Mouse (Mus musculus) limb, embryonic 13.5 days (tissue): Measurements from ENCODE around the gene Haspin. TPM values are rescaled to one million over a fixed set of nuclear protein-coding genes. Genes with fewer than 3 reads are reported as not detected.
"Not testable (repeated sequence)": the region's sequence is repeated elsewhere in the genome, so short reads cannot be mapped to it uniquely, and the experiment has no call there.

Source experiments
- ATAC-seq: fragments of 200-750 bp; cut with Nextera tagmentation; 2 replicates; pipeline ENCODE4 v1.8.0; 2017; ENCODE audit warnings: low read depth, moderate number of reproducible peaks, moderate TSS enrichment; ENCODE audit not compliant: low FRiP score
- H3K27ac ChIP-seq: fragments of 300-500 bp; sonication (generic); 2 replicates; pipeline ENCODE4 v1.5.1; 2015; ENCODE audit warnings: inconsistent platforms, mild to moderate bottlenecking, moderate library complexity
- H3K27me3 ChIP-seq: fragments of 300-500 bp; sonication (generic); 2 replicates; pipeline ENCODE4 v1.6.1; 2015; ENCODE audit warnings: mild to moderate bottlenecking, inconsistent platforms
- H3K36me3 ChIP-seq: fragments of 300-500 bp; sonication (generic); 2 replicates; pipeline ENCODE4 v1.6.1; 2015; ENCODE audit warnings: inconsistent platforms, mild to moderate bottlenecking, moderate library complexity
- H3K4me1 ChIP-seq: fragments of 300-500 bp; sonication (generic); 2 replicates; pipeline ENCODE4 v1.6.1; 2015; ENCODE audit warnings: inconsistent platforms
- H3K4me2 ChIP-seq: fragments of 300-500 bp; sonication (generic); replicated peaks from 2 replicates; pipeline ENCODE4 v1.6.1; 2015; ENCODE audit warnings: inconsistent platforms, mild to moderate bottlenecking, moderate library complexity
- H3K4me3 ChIP-seq: fragments of 300-500 bp; sonication (generic); 2 replicates; pipeline ENCODE4 v1.5.1; 2015; ENCODE audit warnings: moderate library complexity, mild to moderate bottlenecking, inconsistent platforms
- H3K9ac ChIP-seq: fragments of 300-500 bp; sonication (generic); 2 replicates; pipeline ENCODE4 v1.6.1; 2015; ENCODE audit warnings: mild to moderate bottlenecking, inconsistent platforms
- H3K9me3 ChIP-seq: fragments of 300-500 bp; sonication (generic); 2 replicates; pipeline ENCODE4 v1.6.1; 2016; ENCODE audit warnings: inconsistent platforms
- WGBS: fragments of 180-500 bp; shearing (Covaris S2); methylation state at CpG from one replicate; pipeline ENCODE4 v1.1.7; 2015; 5-methylcytosine and 5-hydroxymethylcytosine counted together
- polyA plus RNA-seq: library from polyadenylated mRNA; unstranded; fragments of >200 nt; fragmentation: Nextera tagmentation; extraction: Ambion mirVana; gene quantifications from 2 replicates; pipeline ENCODE4 v1.2.1, GENCODE M21; 2015

Haspin gene
- polyA plus RNA-seq, 1 experiment from 2014 or later, result 15.5 TPM

DNA sequence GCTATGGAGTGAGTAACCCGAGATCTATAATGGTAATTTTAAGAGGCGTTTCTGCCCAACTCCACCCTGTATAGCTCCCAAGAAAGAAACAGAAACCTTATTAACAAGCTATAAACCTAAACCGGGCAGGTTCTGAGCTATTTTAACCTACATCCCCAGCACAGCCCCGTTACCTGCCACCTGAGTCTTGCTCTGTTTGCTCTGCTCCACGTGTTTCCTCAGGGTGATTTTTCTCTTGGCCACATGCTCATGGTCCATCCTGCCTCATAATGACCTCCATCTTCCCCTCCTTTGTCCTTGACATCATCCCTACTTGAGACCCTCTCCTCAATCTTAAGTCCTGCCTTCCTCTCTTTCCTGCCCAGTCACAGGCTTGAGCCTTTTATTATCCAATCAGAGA is 3.9 kb downstream of the Haspin start:
- Histone ChIP-seq H3K4me3 (peak overlapping the region; percentile 15; the same call in 1 of the 2 replicates), H3K4me2 (peak overlapping the region; percentile 46), H3K27ac (no peak overlapping the region), H3K9me3 (0 out of 2 replicates have a peak, but pooled peaks cover 3% of the 10 kb centered on the region), H3K27me3 (no peaks in the 10 kb centered on the region), H3K4me1 (peaks cover 40% of the 10 kb centered on the region), H3K36me3 (peaks cover 31% of the 10 kb centered on the region), H3K9ac (no peak overlapping the region)
- no peak for ATAC-seq
- 42% methylated on average over 5 of the region's 5 CpGs for WGBS

DNA sequence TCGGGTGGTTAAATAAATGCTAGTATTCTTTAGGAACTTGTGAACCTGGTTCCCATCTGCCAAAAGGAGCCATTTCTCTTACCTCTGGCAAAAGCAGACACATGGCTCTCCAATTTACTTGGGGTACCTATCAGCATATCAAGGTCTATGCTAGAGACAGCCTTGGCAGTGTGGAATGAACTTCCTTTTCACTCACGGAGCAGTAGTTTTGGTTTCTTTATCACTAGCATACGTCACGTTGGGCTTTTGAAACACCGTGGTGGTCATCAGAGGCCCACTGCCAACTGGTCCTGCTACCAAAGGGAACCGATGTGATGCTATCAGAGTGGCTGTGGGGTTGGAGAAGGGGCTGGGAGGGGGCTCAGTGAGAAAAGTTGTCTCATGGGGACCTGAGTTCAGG is 5.1 kb downstream of the Haspin start:
- H3K4me1 ChIP-seq, result peaks cover 40% of the 10 kb centered on the region
- no peaks in the 10 kb centered on the region for H3K27me3 ChIP-seq
- no peak overlapping the region for H3K27ac ChIP-seq
- no peak for ATAC-seq
- H3K36me3 ChIP-seq, result peaks cover 32% of the 10 kb centered on the region
- no peak overlapping the region for H3K9ac ChIP-seq
- H3K9me3 ChIP-seq, result 0 out of 2 replicates have a peak, but pooled peaks cover 3% of the 10 kb centered on the region
- no peak overlapping the region for H3K4me2 ChIP-seq
- 96% methylated on average over 6 of the region's 6 CpGs for WGBS
- no peak overlapping the region for H3K4me3 ChIP-seq

DNA sequence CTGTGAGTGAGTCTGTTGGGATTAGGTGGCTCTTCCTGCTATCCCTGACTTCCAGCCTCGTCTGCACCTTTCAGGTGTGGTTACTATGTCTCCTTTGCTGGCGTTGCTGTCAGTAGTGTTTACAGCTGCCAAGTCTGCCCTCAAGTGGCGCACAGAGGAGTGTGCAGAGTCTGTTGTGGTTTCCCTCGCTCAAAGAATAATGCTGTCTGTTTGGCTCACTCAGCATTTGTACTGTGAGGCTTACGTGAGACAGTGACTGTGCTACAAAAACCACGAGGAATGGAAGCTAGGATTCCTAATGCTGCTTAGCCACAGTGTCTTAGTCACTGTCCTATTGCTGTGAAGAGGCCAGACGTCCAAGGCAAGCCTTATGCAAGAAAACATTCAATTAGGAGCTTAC is 7.1 kb downstream of the Haspin start:
- no peak for ATAC-seq
- WGBS, result 78% methylated on average over 7 of the region's 7 CpGs
- H3K9ac ChIP-seq, result no peak overlapping the region
- H3K9me3 ChIP-seq, result 0 out of 2 replicates have a peak, but pooled peaks cover 3% of the 10 kb centered on the region
- H3K27ac ChIP-seq, result no peak overlapping the region
- no peak overlapping the region for H3K4me2 ChIP-seq
- H3K4me3 ChIP-seq, result no peak overlapping the region
- no peaks in the 10 kb centered on the region for H3K27me3 ChIP-seq
- peaks cover 37% of the 10 kb centered on the region for H3K36me3 ChIP-seq
- peaks cover 24% of the 10 kb centered on the region for H3K4me1 ChIP-seq

DNA sequence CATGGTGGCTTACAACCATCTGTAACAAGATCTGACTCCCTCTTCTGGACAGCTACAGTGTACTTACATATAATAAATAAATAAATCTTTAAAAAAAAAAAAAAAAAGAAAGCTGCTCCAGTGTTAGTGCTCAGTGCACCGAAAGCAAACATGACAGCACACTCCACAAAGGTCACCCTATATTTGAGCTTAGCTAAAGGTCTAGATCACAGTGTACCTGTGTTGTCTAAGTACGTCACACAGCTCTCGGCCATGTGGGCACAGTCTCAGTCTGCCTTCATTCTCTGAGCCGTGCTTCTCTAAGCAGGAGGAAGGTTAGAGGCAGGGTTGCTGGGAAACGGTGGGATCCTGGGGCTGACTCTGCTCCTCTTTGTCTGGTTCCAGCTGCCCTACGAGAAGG is 11.6 kb downstream of the Haspin start:
- no peaks in the 10 kb centered on the region for H3K9me3 ChIP-seq
- H3K9ac ChIP-seq, result no peak overlapping the region
- H3K27me3 ChIP-seq, result no peaks in the 10 kb centered on the region
- ATAC-seq, result no peak
- H3K27ac ChIP-seq, result no peak overlapping the region
- H3K36me3 ChIP-seq, result peaks cover 20% of the 10 kb centered on the region; the same call in 1 of the 2 replicates
- no peak overlapping the region for H3K4me2 ChIP-seq
- H3K4me3 ChIP-seq, result no peak overlapping the region
- 92% methylated on average over 6 of the region's 6 CpGs for WGBS
- H3K4me1 ChIP-seq, result no peaks in the 10 kb centered on the region

DNA sequence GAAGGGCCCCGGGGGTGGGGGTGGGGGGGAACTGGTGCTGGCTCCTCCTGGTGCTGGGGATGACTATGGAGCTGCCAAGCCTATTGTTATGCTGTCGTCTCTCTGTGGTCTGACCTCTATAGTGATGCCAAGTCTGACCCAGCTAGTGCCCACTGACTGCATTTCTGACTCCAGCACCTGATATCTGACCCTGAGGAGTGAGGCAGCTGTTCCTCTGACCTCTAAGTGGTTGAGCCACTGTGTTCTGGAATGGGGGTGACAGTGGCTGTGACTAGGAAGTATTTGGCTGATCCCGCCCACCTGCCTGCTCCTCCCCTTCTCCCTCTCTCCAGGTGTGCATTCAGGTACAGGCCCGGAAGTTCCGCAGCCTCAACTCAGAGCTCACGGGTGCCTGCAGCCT is 26.7 kb downstream of the Haspin start:
- Histone ChIP-seq H3K4me3 (no peak overlapping the region), H3K27me3 (no peaks in the 10 kb centered on the region), H3K27ac (no peak overlapping the region), H3K4me1 (no peaks in the 10 kb centered on the region), H3K4me2 (no peak overlapping the region), H3K9me3 (no peaks in the 10 kb centered on the region), H3K9ac (no peak overlapping the region), H3K36me3 (no peaks in the 10 kb centered on the region)
- 67% methylated on average over 6 of the region's 6 CpGs for WGBS
- no peak for ATAC-seq

DNA sequence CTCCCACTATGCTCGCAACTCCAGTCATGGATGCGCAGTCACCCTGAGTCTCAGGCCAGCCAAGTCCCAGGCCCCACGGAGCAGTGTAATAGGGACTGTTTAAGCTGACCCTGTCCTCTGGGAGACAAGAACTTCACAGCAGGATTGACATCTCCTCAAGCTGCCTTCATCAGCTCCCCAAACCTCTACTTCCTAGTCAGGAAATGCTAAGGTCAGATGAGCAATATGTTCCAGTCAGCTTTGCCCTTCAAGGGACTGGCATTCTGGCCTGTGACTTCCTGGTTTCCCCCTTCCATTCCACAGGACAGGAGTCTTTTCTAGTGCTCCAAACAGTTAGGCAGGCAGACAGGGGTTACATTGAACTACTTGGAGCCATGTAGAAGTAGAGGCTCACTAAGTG is 28.2 kb downstream of the Haspin start:
- H3K4me2 ChIP-seq, result no peak overlapping the region
- H3K4me3 ChIP-seq, result no peak overlapping the region
- no peaks in the 10 kb centered on the region for H3K9me3 ChIP-seq
- no peak for ATAC-seq
- no peak overlapping the region for H3K27ac ChIP-seq
- no peaks in the 10 kb centered on the region for H3K4me1 ChIP-seq
- H3K27me3 ChIP-seq, result no peaks in the 10 kb centered on the region
- no peaks in the 10 kb centered on the region for H3K36me3 ChIP-seq
- WGBS, result 94% methylated on average over 3 of the region's 3 CpGs
- no peak overlapping the region for H3K9ac ChIP-seq

DNA sequence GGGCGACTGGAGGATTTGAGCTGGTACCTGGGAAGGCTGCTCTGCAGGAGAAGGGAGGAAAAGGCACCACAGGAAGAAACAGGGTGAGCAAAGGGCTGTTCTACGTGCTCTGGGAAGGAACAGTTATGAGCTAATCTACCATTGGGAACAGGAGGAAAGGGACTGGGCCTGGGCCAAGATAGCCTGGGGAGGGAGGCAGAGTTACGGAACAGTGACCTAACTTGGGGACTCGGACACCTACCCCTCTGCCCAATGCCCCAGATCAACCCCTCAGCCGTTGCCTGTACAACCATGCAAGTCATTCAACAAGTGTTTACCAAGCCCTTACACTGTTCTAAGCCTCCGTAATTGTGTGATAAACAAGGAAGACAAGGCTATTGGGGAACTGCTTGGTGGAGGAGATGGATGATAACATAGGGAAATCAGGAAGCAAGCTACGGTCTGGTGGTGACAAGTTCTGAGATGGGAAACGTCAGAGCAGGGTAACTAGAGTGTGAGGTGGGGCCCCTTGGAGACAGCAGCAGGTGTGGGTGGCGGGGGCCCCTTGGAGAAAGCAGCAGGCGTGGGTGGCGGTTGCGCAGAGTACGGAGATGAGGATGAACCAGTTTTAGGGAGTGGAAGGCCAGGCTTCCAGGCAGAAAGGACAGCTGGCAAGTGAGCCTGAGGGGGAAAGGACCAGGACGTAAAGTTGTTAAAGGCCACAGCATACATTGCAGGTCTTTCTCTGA is 29.0 kb downstream of the Haspin start:
- Histone ChIP-seq H3K36me3 (no peaks in the 10 kb centered on the region), H3K27me3 (no peaks in the 10 kb centered on the region), H3K9me3 (no peaks in the 10 kb centered on the region), H3K9ac (no peak overlapping the region), H3K27ac (no peak overlapping the region), H3K4me1 (no peaks in the 10 kb centered on the region), H3K4me3 (no peak overlapping the region), H3K4me2 (no peak overlapping the region)
- ATAC-seq, result no peak
- 74% methylated on average over 14 of the region's 14 CpGs for WGBS

DNA sequence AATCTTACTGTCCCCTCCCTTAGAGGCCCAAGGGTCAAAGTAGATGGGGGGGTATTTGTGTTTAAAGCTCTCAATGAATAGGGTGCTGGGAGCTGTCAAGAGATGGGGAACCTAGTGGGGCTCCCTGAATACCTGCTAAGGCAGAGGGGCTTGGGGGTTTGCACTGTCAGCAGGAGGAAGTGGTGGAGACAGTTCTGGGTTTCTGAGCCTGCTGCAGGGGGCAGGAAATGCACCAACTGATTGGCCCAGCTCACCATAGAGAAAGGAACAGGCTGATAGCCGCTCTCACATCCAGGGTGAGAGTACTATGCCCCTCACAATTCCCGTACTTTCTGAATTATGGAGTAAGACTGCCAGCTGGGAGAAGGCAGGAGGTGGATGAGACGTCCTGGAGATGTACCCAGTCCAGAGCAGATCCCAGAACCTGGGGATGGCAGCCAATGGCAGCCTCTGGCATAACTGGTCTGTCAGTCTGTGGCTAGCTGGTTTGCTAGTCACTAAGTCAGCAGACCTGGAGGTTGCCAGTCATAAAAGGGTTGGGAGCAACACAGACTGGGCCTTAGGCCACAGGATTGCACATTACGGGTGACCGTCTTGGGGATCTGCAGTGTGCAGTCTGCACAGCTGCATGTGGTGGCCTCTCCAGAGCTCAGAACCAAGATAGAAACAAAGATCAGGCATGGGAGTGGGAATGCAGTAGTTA is 29.7 kb downstream of the Haspin start:
- Histone ChIP-seq H3K27ac (no peak overlapping the region), H3K27me3 (no peaks in the 10 kb centered on the region), H3K9ac (no peak overlapping the region), H3K4me2 (no peak overlapping the region), H3K9me3 (no peaks in the 10 kb centered on the region), H3K4me3 (no peak overlapping the region), H3K4me1 (no peaks in the 10 kb centered on the region), H3K36me3 (no peaks in the 10 kb centered on the region)
- no peak for ATAC-seq
- 72% methylated on average over 5 of the region's 5 CpGs for WGBS

DNA sequence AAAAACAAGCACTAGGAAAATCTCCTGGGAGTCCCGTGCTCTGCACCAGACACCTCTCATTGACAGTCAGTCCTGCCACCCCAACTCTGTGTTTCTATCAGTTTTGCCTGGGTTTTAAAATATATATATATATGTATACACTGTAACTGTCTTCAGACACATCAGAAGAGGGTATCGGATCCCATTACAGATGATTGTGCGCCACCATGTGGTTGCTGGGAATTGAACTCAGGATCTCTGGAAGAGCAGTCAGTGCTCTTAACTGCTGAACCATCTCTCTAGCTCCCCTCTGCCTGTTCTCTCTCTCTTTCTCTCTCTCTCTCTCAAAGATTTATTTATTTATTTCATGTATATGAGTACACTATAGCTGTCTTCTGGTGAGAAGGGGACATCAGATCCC is 30.7 kb downstream of the Haspin start:
- not testable (repeated sequence) for ATAC-seq, H3K27ac ChIP-seq, H3K4me1 ChIP-seq, H3K9ac ChIP-seq, H3K4me2 ChIP-seq, H3K9me3 ChIP-seq, H3K36me3 ChIP-seq, H3K4me3 ChIP-seq, H3K27me3 ChIP-seq
- 34% methylated on average over 3 of the region's 3 CpGs for WGBS

DNA sequence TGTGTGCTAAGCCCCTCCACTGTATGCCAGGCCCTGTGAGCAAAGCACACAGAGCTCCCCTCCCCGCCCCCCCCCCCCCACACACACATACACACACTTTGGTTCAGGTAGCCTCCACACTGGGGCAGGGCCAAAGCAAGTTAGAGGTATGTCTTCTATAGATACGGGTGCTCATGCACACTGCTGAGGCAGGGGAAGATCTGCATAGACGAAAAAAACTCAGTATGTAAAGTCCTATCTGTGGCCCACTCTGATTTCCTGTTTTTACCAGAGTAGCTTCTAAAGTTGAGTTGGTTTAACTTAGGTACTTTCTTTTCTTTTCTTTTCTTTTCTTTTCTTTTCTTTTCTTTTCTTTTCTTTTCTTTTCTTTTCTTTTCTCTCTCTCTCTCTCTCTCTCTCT is 32.8 kb downstream of the Haspin start:
- no peaks in the 10 kb centered on the region for H3K36me3 ChIP-seq
- no peak overlapping the region for H3K9ac ChIP-seq
- H3K4me2 ChIP-seq, result no peak overlapping the region
- no peak overlapping the region for H3K4me3 ChIP-seq
- H3K4me1 ChIP-seq, result no peaks in the 10 kb centered on the region
- no peak overlapping the region for H3K27ac ChIP-seq
- no peak for ATAC-seq
- H3K27me3 ChIP-seq, result no peaks in the 10 kb centered on the region
- no peaks in the 10 kb centered on the region for H3K9me3 ChIP-seq
- 51% methylated on average over 3 of the region's 3 CpGs for WGBS

DNA sequence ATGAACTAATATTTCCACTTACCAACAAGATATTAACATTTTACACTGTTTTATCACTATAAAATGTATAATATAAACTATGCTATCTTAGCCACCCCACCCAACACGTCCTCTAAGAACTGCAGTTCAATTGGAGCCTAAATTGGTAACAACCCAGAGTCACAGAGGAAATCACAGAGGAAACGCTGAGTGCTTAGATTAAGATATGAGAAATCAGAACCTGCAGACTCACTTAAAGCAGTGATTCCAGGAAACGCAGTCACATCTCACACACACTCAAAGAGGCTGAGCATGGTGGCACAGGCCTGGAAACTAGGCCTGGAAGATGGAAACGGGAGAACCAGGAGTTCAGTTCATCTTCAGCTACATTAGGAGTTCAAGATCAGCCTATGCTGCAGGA is 36.8 kb downstream of the Haspin start:
- Histone ChIP-seq H3K9ac (no peak overlapping the region), H3K27ac (no peak overlapping the region), H3K9me3 (no peaks in the 10 kb centered on the region), H3K4me3 (no peak overlapping the region), H3K4me2 (no peak overlapping the region), H3K4me1 (peaks cover 2% of the 10 kb centered on the region; the same call in 1 of the 2 replicates), H3K36me3 (no peaks in the 10 kb centered on the region), H3K27me3 (no peaks in the 10 kb centered on the region)
- 76% methylated on average over 4 of the region's 4 CpGs for WGBS
- ATAC-seq, result no peak

DNA sequence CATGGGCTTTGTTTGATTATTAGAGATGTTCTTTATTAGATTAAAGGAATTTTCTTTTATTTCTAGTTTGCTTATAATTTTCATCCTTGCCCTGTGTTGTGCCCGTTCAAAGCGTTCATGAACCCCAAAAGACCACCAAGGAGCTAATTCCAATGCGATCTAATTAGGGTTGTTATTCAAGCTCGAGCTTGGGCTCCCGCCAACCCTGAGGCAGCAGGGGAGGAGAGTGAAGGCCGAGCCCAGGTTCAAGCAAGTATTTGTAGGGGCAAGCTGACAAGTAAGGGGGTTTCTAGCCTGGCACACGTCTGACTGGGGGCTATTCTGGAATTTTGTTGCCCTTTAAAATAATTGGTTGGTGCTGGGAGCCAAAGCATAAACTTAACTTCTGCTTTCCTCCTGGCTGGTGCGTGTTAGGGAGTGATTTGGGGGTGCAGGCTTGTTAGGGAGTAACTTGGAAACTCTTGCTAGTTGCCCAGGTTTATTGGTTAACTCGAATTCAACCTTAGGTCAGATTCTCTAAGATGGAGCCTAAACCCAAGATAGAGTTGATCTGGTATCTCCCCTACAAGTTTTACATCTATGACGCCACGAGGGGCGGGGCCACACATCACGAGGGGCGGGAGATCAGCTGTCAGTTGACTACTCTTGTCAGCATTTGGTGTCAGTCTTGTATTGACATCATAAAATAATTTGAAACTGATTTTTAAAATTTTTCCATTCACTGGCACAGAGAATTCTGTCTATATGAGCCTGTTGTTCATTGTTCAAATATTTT is 37.9 kb downstream of the Haspin start:
- no peak overlapping the region for H3K27ac ChIP-seq
- no peaks in the 10 kb centered on the region for H3K9me3 ChIP-seq
- peaks cover 2% of the 10 kb centered on the region; the same call in 1 of the 2 replicates for H3K4me1 ChIP-seq
- no peak for ATAC-seq
- H3K27me3 ChIP-seq, result no peaks in the 10 kb centered on the region
- 61% methylated on average over 14 of the region's 14 CpGs for WGBS
- H3K4me3 ChIP-seq, result no peak overlapping the region
- H3K36me3 ChIP-seq, result no peaks in the 10 kb centered on the region
- no peak overlapping the region for H3K4me2 ChIP-seq
- H3K9ac ChIP-seq, result no peak overlapping the region
